8 mouse cellular contexts compared by ENCODE assay signal in genomic region chr5:144963817-144964261, GRCm38 (mm10). TPM values are rescaled to one million over a fixed set of nuclear protein-coding genes. Genes with fewer than 3 reads are reported as not detected.
A peak's percentile ranks its signal among the peaks of the same experiment; 100 is the strongest.
DNase-seq lines count a peak whose midpoint lies in the region; ATAC-seq lines count a peak whose summit lies in the region.

No protein-coding gene starts in this region.

- H3K9me3 ChIP-seq in hindbrain, embryonic 11.5 days (ENCODE audit: control insufficient read depth, low read length) = no peaks in the 10 kb centered on the region

- H3K4me3 ChIP-seq in hindbrain, embryonic 11.5 days (ENCODE audit: low read depth, low read length) = no peak overlapping the region

- H3K27me3 ChIP-seq in hindbrain, embryonic 11.5 days (ENCODE audit: control insufficient read depth, insufficient read depth, low read length) = no peaks in the 10 kb centered on the region

- 9% methylated on average over 13 of the region's 13 CpGs for WGBS in hindbrain, embryonic 11.5 days

- DNase-seq in MN1 (ENCODE audit: low spot score) = peak; percentile 24
- DNase-seq in cerebellum, adult 11-12 months = peak; percentile 53
- DNase-seq in frontal cortex, adult 2 months (ENCODE audit: extremely low spot score in 1 of 2, low spot score in 1 of 2) = peak; percentile 44 to 80
- peak; percentile 64 for DNase-seq in hindbrain, embryonic 11.5 days (ENCODE audit: low spot score)
- peak; percentile 51 to 55 for DNase-seq in layer of hippocampus, postnatal 36 days
- DNase-seq in lung, postnatal 10 days = peak; percentile 89
- peak; percentile 23 for DNase-seq in retina, adult 2 months (ENCODE audit: low read depth, low spot score)
- peak; percentile 83 for DNase-seq in thymus, postnatal 4 days

- H3K27ac ChIP-seq in hindbrain, embryonic 11.5 days (ENCODE audit: low read depth, low read length) = no peak overlapping the region

- H3K4me1 ChIP-seq in hindbrain, embryonic 11.5 days (replicated peaks; ENCODE audit: control insufficient read depth, insufficient read depth, low read length) = no peaks in the 10 kb centered on the region

- no peak overlapping the region for H3K9ac ChIP-seq in hindbrain, embryonic 11.5 days (ENCODE audit: low read depth, low read length)

- H3K4me2 ChIP-seq in hindbrain, embryonic 11.5 days (replicated peaks; ENCODE audit: low read depth, low read length) = peak overlapping the region; percentile 23; the same call in 1 of the 2 replicates

- ATAC-seq in hindbrain, embryonic 11.5 days (ENCODE audit: low FRiP score) = peak; percentile 3; the same call in 1 of the 2 replicates

- H3K36me3 ChIP-seq in hindbrain, embryonic 11.5 days (ENCODE audit: control insufficient read depth, insufficient read depth, low read length) = no peaks in the 10 kb centered on the region

RNA-seq across cellular contexts. Expression of gene Smurf1, which starts 1.8 kb away (rescaled TPM):
- 25.6 and 28.2 TPM in 2 replicates for polyA plus RNA-seq in frontal cortex, adult 2 months (2012; rRNA removed)
- polyA plus RNA-seq in hindbrain, embryonic 11.5 days (2014; fragmentation: Nextera tagmentation; extraction: Ambion mirVana) = 16.6 and 18.1 TPM in 2 replicates
- 10 to 100 TPM; 28.7 to 29.9 TPM for total RNA-seq in layer of hippocampus, postnatal 36 days (2021)

Comparison
In these comparisons a context has a peak if more than half of its experiments do, and no peak if none do; other contexts are left out.
1. DNase-seq: peak in every context shown above with its lines; median percentile 89 in lung, postnatal 10 days; 83 in thymus, postnatal 4 days; 64 in hindbrain, embryonic 11.5 days; 62 in frontal cortex, adult 2 months; 53 in cerebellum, adult 11-12 months; 53 in layer of hippocampus, postnatal 36 days; 24 in MN1; 23 in retina, adult 2 months.